Mouse (Mus musculus) kidney, adult 2 months (tissue): ENCODE data around the gene Tsfm.

Source experiments
- CTCF ChIP-seq: fragments of 200-500 bp; conservative IDR thresholded peaks from 2 replicates; pipeline ENCODE4 v1.5.1; 2011; ENCODE audit warnings: low read depth, mild to moderate bottlenecking, control low read depth, low read length, moderate library complexity, mixed read lengths; ENCODE audit not compliant: insufficient read depth, insufficient read length
- POLR2A ChIP-seq: fragments of 200-500 bp; IDR thresholded peaks from one replicate; pipeline ENCODE4 v1.6.1; 2011; ENCODE audit warnings: low read depth, low read length, control low read depth

GRCm38 (mm10) chr10:127073981-127074380 is 43.3 kb upstream of the Tsfm start:
- TF ChIP-seq POLR2A (no peak), CTCF (no peak)
